Mouse (Mus musculus) hindbrain, postnatal 0 days (tissue): ENCODE data around the gene Tcp11l1. TPM values are rescaled to one million over a fixed set of nuclear protein-coding genes. Genes with fewer than 3 reads are reported as not detected.

Experiments
- ATAC-seq: fragments of 200-750 bp; cut with Nextera tagmentation; 2 replicates; pipeline ENCODE4 v1.8.0; 2017; ENCODE audit warnings: mild to moderate bottlenecking, moderate TSS enrichment, moderate library complexity
- DNase-seq: peaks from one replicate; pipeline ENCODE4 v3.0.0-alpha.2; 2015; ENCODE audit warnings: low spot score
- H3K27ac ChIP-seq: fragments of 300-500 bp; sonication (generic); 2 replicates; pipeline ENCODE4 v1.5.1; 2014; ENCODE audit warnings: mild to moderate bottlenecking
- H3K27me3 ChIP-seq: fragments of 300-500 bp; sonication (generic); 2 replicates; pipeline ENCODE4 v1.6.1; 2014; ENCODE audit warnings: low read length, mixed read lengths; ENCODE audit not compliant: insufficient read depth
- H3K36me3 ChIP-seq: fragments of 300-500 bp; sonication (generic); 2 replicates; pipeline ENCODE4 v1.6.1; 2014; ENCODE audit warnings: low read length, mixed read lengths; ENCODE audit not compliant: insufficient read depth
- H3K4me1 ChIP-seq: fragments of 300-500 bp; sonication (generic); 2 replicates; pipeline ENCODE4 v1.6.1; 2014; ENCODE audit warnings: antibody characterized with exemption, low read length, mixed read lengths; ENCODE audit not compliant: insufficient read depth
- H3K4me2 ChIP-seq: fragments of 300-500 bp; sonication (generic); 2 replicates; pipeline ENCODE4 v1.6.1; 2014; ENCODE audit warnings: low read depth, mild to moderate bottlenecking, low read length, moderate library complexity, mixed read lengths
- H3K4me3 ChIP-seq: fragments of 300-500 bp; sonication (generic); 2 replicates; pipeline ENCODE4 v1.5.1; 2014; ENCODE audit warnings: low read length
- H3K9ac ChIP-seq: fragments of 300-500 bp; sonication (generic); replicated peaks from 2 replicates; pipeline ENCODE4 v1.6.1; 2014; ENCODE audit warnings: mild to moderate bottlenecking, low read length, moderate library complexity, mixed read lengths
- H3K9me3 ChIP-seq: fragments of 300-500 bp; sonication (generic); 2 replicates; pipeline ENCODE4 v1.6.1; 2016; ENCODE audit warnings: low read length, mixed read lengths
- CTCF ChIP-seq: IDR thresholded peaks from 2 replicates; pipeline ENCODE4 v1.5.1; 2016; ENCODE audit warnings: antibody characterized with exemption, control low read depth, low read depth
- WGBS: fragments of 180-500 bp; shearing (Covaris S2); extraction: QIAGEN DNeasy Blood & Tissue Kit; methylation state at CpG from one replicate; pipeline ENCODE4 v1.1.7; 2014; 5-methylcytosine and 5-hydroxymethylcytosine counted together
- polyA plus RNA-seq: library from polyadenylated mRNA; unstranded; fragments of >200 nt; fragmentation: Nextera tagmentation; extraction: Ambion mirVana; gene quantifications from 2 replicates; pipeline ENCODE4 v1.2.1, GENCODE M21; 2015
- total RNA-seq: library from RNA; depleted of rRNA; stranded (reverse); fragments of >200 nt; gene quantifications from 2 replicates; pipeline ENCODE4 v1.2.3, GENCODE M21; 2014

Tcp11l1 gene
- total and polyA plus RNA-seq, 2 experiments from 2014 or later = 27.0 to 64.2 TPM

GRCm38 (mm10) chr2:104714254-104714691 lies 2.3 kb upstream of the Tcp11l1 start:
- Histone ChIP-seq H3K36me3 (no peaks in the 10 kb centered on the region), H3K9me3 (no peaks in the 10 kb centered on the region), H3K9ac (no peak overlapping the region), H3K27me3 (no peaks in the 10 kb centered on the region), H3K4me2 (0 out of 2 replicates have a peak overlapping the region, but pooled peaks have one; percentile 7), H3K4me3 (no peak overlapping the region), H3K4me1 (0 out of 2 replicates have a peak, but pooled peaks cover 5% of the 10 kb centered on the region), H3K27ac (no peak overlapping the region)
- ATAC-seq (no peak), DNase-seq (no peak)
- no peak for TF ChIP-seq CTCF
- WGBS = 43% methylated on average over 15 of the region's 15 CpGs

- Histone ChIP-seq H3K27me3 (no peaks in the 10 kb centered on the region), H3K4me3 (peak overlapping the region; percentile 85), H3K9ac (peak overlapping the region; percentile 78), H3K9me3 (no peaks in the 10 kb centered on the region), H3K27ac (peak overlapping the region; percentile 86), H3K4me2 (peak overlapping the region; percentile 59), H3K4me1 (0 out of 2 replicates have a peak, but pooled peaks cover 5% of the 10 kb centered on the region), H3K36me3 (no peaks in the 10 kb centered on the region)
- DNase-seq (no peak), ATAC-seq (no peak)
- TF ChIP-seq CTCF = no peak
- 1% methylated on average over 7 of the region's 7 CpGs for WGBS
These were observed 479 bp upstream of the Tcp11l1 start for GRCm38 (mm10) chr2:104712486-104712809.

- ATAC-seq (no peak), DNase-seq (no peak)
- 0 out of 2 replicates have a peak overlapping the region, but pooled peaks have one; percentile 78 for H3K9ac ChIP-seq
- no peaks in the 10 kb centered on the region for H3K27me3 ChIP-seq
- WGBS = 14% methylated on average over 6 of the region's 6 CpGs
- peak overlapping the region; percentile 59 for H3K4me2 ChIP-seq
- 0 out of 2 replicates have a peak, but pooled peaks cover 5% of the 10 kb centered on the region for H3K4me1 ChIP-seq
- no peak for TF ChIP-seq CTCF
- peak overlapping the region; percentile 86; the same call in 1 of the 2 replicates for H3K27ac ChIP-seq
- H3K4me3 ChIP-seq = peak overlapping the region; percentile 85
- no peaks in the 10 kb centered on the region for H3K36me3 ChIP-seq
- no peaks in the 10 kb centered on the region for H3K9me3 ChIP-seq
These were observed 1.1 kb downstream of the Tcp11l1 start for GRCm38 (mm10) chr2:104710670-104711370.

- Histone ChIP-seq H3K9ac (no peak overlapping the region), H3K27ac (no peak overlapping the region), H3K4me2 (no peak overlapping the region), H3K4me1 (0 out of 2 replicates have a peak, but pooled peaks cover 5% of the 10 kb centered on the region), H3K36me3 (peaks cover 9% of the 10 kb centered on the region; the same call in 1 of the 2 replicates), H3K4me3 (no peak overlapping the region), H3K9me3 (no peaks in the 10 kb centered on the region), H3K27me3 (no peaks in the 10 kb centered on the region)
- TF ChIP-seq CTCF = no peak
- WGBS = 49% methylated on average over 6 of the region's 6 CpGs
- DNase-seq = no peak
- no peak for ATAC-seq
These were observed 2.1 kb downstream of the Tcp11l1 start for GRCm38 (mm10) chr2:104709786-104710337.

GRCm38 (mm10) chr2:104704355-104704754 lies 7.6 kb downstream of the Tcp11l1 start:
- H3K36me3 ChIP-seq = peaks cover 9% of the 10 kb centered on the region; the same call in 1 of the 2 replicates
- TF ChIP-seq CTCF = no peak
- H3K4me3 ChIP-seq = no peak overlapping the region
- H3K9ac ChIP-seq = no peak overlapping the region
- ATAC-seq (no peak), DNase-seq (no peak)
- no peaks in the 10 kb centered on the region for H3K9me3 ChIP-seq
- H3K4me2 ChIP-seq = no peak overlapping the region
- WGBS = 88% methylated on average over 3 of the region's 3 CpGs
- H3K27me3 ChIP-seq = no peaks in the 10 kb centered on the region
- H3K4me1 ChIP-seq = no peaks in the 10 kb centered on the region
- no peak overlapping the region for H3K27ac ChIP-seq

- 47% methylated on average over 3 of the region's 3 CpGs for WGBS
- H3K27ac ChIP-seq = no peak overlapping the region
- no peak overlapping the region for H3K9ac ChIP-seq
- peaks cover 9% of the 10 kb centered on the region for H3K36me3 ChIP-seq
- no peak overlapping the region for H3K4me2 ChIP-seq
- DNase-seq (no peak), ATAC-seq (no peak)
- H3K27me3 ChIP-seq = no peaks in the 10 kb centered on the region
- TF ChIP-seq CTCF = no peak
- H3K9me3 ChIP-seq = no peaks in the 10 kb centered on the region
- no peaks in the 10 kb centered on the region for H3K4me1 ChIP-seq
- H3K4me3 ChIP-seq = no peak overlapping the region
These were observed 8.8 kb downstream of the Tcp11l1 start for GRCm38 (mm10) chr2:104703158-104703557.

GRCm38 (mm10) chr2:104699659-104700058 lies 12.3 kb downstream of the Tcp11l1 start:
- Histone ChIP-seq H3K9me3 (no peaks in the 10 kb centered on the region), H3K36me3 (peaks cover 8% of the 10 kb centered on the region; the same call in 1 of the 2 replicates), H3K27me3 (no peaks in the 10 kb centered on the region), H3K4me1 (no peaks in the 10 kb centered on the region), H3K9ac (no peak overlapping the region), H3K4me2 (no peak overlapping the region), H3K27ac (no peak overlapping the region), H3K4me3 (no peak overlapping the region)
- 88% methylated on average over 11 of the region's 11 CpGs for WGBS
- TF ChIP-seq CTCF = no peak
- ATAC-seq (no peak), DNase-seq (no peak)
